Mouse (Mus musculus) myocyte (in vitro differentiated cells): ENCODE measurements at regions not wholly inside any gene's neighbourhood (a gene's known extent, or its start where the extent isn't known, plus 50 kb on each side); places are given as distances from the start of the nearest gene placed in this dataset.

Source experiments
- H3K27me3 ChIP-seq: one replicate; pipeline ENCODE4 v1.6.1; 2011; ENCODE audit not compliant: control insufficient read depth, insufficient read depth, insufficient read length
- H3K36me3 ChIP-seq: one replicate; pipeline ENCODE4 v1.6.1; 2011; ENCODE audit not compliant: control insufficient read depth, insufficient read depth
- H3K4me2 ChIP-seq: one replicate; pipeline ENCODE4 v1.6.1; 2011; ENCODE audit warnings: low read depth, control low read depth
- H3K4me3 ChIP-seq: one replicate; pipeline ENCODE4 v1.5.1; 2011; ENCODE audit warnings: mild to moderate bottlenecking, control low read depth, moderate library complexity
- H3K79me2 ChIP-seq: one replicate; pipeline ENCODE4 v1.6.1; 2011; ENCODE audit not compliant: control insufficient read depth, insufficient read depth
- H3ac ChIP-seq: one replicate; pipeline ENCODE4 v1.6.1; 2011; ENCODE audit not compliant: control insufficient read depth, insufficient read length
- CEBPB ChIP-seq: IDR thresholded peaks from 2 replicates; pipeline ENCODE4 v1.6.1; 2011; ENCODE audit warnings: mild to moderate bottlenecking, moderate library complexity; ENCODE audit not compliant: poor library complexity, insufficient read depth, severe bottlenecking
- E2F4 ChIP-seq: IDR thresholded peaks from one replicate; pipeline ENCODE4 v1.6.1; 2011; ENCODE audit warnings: mild to moderate bottlenecking, control low read depth, moderate library complexity; ENCODE audit not compliant: insufficient read depth
- MAX ChIP-seq: IDR thresholded peaks from one replicate; pipeline ENCODE4 v1.6.1; 2011; ENCODE audit warnings: low read depth, mild to moderate bottlenecking, control low read depth
- MYOD1 ChIP-seq, 3 experiments: IDR thresholded peaks; one replicate each; pipeline ENCODE4 v1.6.1; 2011; ENCODE audit warnings: control low read depth in 2 of 3, low read depth in 2 of 3, mild to moderate bottlenecking in 2 of 3, moderate library complexity in 1 of 3; ENCODE audit not compliant: insufficient read length in 2 of 3, control insufficient read depth in 1 of 3
- MYOG ChIP-seq, 3 experiments: IDR thresholded peaks; one replicate each; pipeline ENCODE4 v1.6.1; 2011; ENCODE audit warnings: control low read depth in 2 of 3, low read depth in 2 of 3, mild to moderate bottlenecking in 2 of 3; ENCODE audit not compliant: insufficient read length in 2 of 3, control insufficient read depth in 1 of 3, insufficient read depth in 1 of 3
- POLR2A ChIP-seq: IDR thresholded peaks from one replicate; pipeline ENCODE4 v1.6.1; 2011; ENCODE audit warnings: low read depth, mild to moderate bottlenecking, control low read depth, moderate library complexity; ENCODE audit not compliant: insufficient read length
- POLR2AphosphoS2 ChIP-seq: IDR thresholded peaks from one replicate; pipeline ENCODE4 v1.6.1; 2011; ENCODE audit warnings: low read depth, control low read depth; ENCODE audit not compliant: insufficient read length
- REST ChIP-seq: IDR thresholded peaks from one replicate; pipeline ENCODE4 v1.6.1; 2011; ENCODE audit warnings: mild to moderate bottlenecking, control low read depth, moderate library complexity; ENCODE audit not compliant: insufficient read depth, insufficient read length
- SRF ChIP-seq: IDR thresholded peaks from one replicate; pipeline ENCODE4 v1.6.1; 2011; ENCODE audit warnings: low read depth; ENCODE audit not compliant: control insufficient read depth, insufficient read length
- TCF12 ChIP-seq: IDR thresholded peaks from one replicate; pipeline ENCODE4 v1.6.1; 2011; ENCODE audit warnings: mild to moderate bottlenecking, control low read depth; ENCODE audit not compliant: poor library complexity, insufficient read depth, severe bottlenecking
- TCF3 ChIP-seq: IDR thresholded peaks from one replicate; pipeline ENCODE4 v1.6.1; 2011; ENCODE audit warnings: low read depth, control low read depth; ENCODE audit not compliant: insufficient read length
- USF1 ChIP-seq: IDR thresholded peaks from one replicate; pipeline ENCODE4 v1.6.1; 2011; ENCODE audit warnings: low read depth, mild to moderate bottlenecking, control low read depth, moderate library complexity

DNA sequence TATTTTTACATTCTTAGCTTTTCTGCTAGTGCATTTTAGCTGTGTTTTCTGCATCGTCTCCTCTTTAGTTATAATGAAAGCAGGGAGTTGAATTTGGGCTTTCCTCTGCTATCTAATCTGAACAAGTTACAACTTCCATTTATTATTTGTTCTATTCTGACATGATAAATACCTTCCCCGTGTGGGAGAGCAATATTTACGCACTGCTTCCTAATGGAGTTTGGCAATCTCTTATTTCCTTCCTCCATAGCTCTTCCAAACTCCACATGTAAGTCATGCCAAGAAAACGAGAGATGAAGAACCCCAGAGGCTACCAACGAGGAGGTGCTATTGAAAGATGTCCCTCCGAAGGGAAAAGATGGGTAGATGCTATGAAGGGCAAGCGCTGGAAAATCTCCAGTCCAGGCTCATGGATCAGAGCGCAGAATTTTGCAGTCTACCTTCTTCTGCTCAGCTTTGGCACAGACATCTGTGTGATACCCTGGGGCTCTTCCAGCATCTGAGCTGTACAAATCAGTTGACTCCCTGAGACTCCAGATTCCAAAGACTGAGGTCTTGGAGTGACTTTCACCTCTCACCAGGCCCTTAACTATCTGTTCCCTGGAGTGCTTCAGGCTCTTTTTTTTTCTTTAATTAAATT is 167.4 kb upstream of the Tgfbr2 start:
- Histone ChIP-seq H3K4me2 (peak overlapping the region; percentile 28), H3K4me3 (no peak overlapping the region), H3K27me3 (no peaks in the 10 kb centered on the region), H3K79me2 (no peaks in the 10 kb centered on the region), H3ac (no peak overlapping the region), H3K36me3 (no peaks in the 10 kb centered on the region)
- TF ChIP-seq E2F4, result no peak
- no peak for TF ChIP-seq TCF12
- no peak for TF ChIP-seq REST
- no peak for TF ChIP-seq SRF
- no peak for TF ChIP-seq MYOG (IDR thresholded peaks at IDR 0.05; ENCODE audit: control insufficient read depth in 1 of 3, insufficient read depth in 1 of 3, insufficient read length in 2 of 3, low read depth in 2 of 3)
- no peak for TF ChIP-seq USF1
- no peak for TF ChIP-seq TCF3
- no peak for TF ChIP-seq POLR2AphosphoS2
- TF ChIP-seq CEBPB, result no peak
- TF ChIP-seq MYOD1 (IDR thresholded peaks at IDR 0.05; ENCODE audit: control insufficient read depth in 1 of 3, insufficient read length in 2 of 3, low read depth in 2 of 3), result no peak
- TF ChIP-seq MAX, result no peak
- no peak for TF ChIP-seq POLR2A

DNA sequence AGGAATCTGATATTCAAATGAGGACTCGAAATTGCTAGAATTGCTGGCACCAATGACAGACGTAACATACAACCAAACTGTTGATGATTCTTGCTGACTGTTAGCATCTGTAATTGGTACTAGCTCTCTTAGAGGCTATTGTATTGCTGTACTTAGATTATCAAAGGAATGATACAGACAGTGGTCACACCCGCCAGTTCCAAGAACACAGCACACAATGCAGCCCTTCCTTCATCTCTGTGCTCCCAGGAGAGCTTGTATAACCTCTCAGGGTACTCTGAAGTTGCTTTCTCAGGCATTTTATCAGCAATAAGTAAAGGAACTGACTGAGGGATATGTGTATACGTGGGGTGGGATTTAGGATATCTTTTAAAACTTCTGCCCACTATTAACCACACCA is 166.8 kb upstream of the Tgfbr2 start:
- Histone ChIP-seq H3K4me2 (peak overlapping the region; percentile 28), H3K36me3 (no peaks in the 10 kb centered on the region), H3K27me3 (no peaks in the 10 kb centered on the region), H3K79me2 (no peaks in the 10 kb centered on the region), H3K4me3 (no peak overlapping the region), H3ac (no peak overlapping the region)
- TF ChIP-seq E2F4, result no peak
- no peak for TF ChIP-seq CEBPB
- no peak for TF ChIP-seq MYOD1 (IDR thresholded peaks at IDR 0.05; ENCODE audit: control insufficient read depth in 1 of 3, insufficient read length in 2 of 3, low read depth in 2 of 3)
- no peak for TF ChIP-seq TCF3
- no peak for TF ChIP-seq REST
- TF ChIP-seq USF1, result no peak
- TF ChIP-seq POLR2AphosphoS2, result no peak
- no peak for TF ChIP-seq TCF12

DNA sequence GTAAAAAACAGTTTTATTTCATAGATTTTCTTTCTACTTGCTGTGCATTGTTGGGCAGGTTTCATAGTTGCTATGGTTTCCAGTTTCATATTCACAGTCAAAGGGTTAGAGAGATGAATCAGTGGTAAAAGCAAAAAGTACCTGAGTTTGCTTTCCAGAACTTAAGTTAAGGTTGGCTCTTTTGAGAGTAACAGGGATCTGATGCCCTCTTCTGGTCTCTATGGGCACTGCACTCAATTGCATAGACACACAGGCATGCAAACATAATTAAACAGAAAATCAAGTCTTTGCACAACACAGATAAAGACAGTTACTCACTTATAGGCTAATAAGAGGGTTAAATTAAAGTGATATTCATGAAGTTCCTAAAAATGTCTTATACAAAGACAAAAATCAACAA is 165.8 kb upstream of the Tgfbr2 start:
- no peaks in the 10 kb centered on the region for H3K27me3 ChIP-seq
- H3ac ChIP-seq, result no peak overlapping the region
- H3K4me3 ChIP-seq, result no peak overlapping the region
- no peaks in the 10 kb centered on the region for H3K79me2 ChIP-seq
- H3K36me3 ChIP-seq, result no peaks in the 10 kb centered on the region
- no peak for TF ChIP-seq POLR2AphosphoS2
- no peak overlapping the region for H3K4me2 ChIP-seq

DNA sequence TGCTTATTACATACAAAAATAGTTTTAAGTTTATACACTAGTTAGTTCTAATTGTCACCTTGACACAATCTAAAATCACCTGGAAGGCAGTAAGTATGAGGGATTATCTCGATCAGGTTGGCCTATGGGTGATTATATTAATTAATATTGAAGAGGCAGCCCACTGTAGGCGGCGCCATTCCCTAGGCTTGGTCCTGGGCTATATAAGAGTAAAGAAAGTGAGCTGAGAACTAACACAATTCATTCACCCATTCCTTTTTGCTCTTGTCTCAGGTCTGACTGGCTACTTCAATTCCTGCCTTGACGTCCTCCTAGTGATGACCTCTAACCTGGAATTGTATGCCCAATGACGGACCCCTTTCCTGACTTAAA is 163.6 kb upstream of the Tgfbr2 start:
- H3ac ChIP-seq, result no peak overlapping the region
- no peaks in the 10 kb centered on the region for H3K27me3 ChIP-seq
- TF ChIP-seq POLR2A (no peak), POLR2AphosphoS2 (no peak), TCF3 (no peak), E2F4 (no peak), MYOD1 (IDR thresholded peaks at IDR 0.05; ENCODE audit: control insufficient read depth in 1 of 3, insufficient read length in 2 of 3, low read depth in 2 of 3) (no peak)
- H3K36me3 ChIP-seq, result no peaks in the 10 kb centered on the region
- H3K4me2 ChIP-seq, result no peak overlapping the region
- H3K79me2 ChIP-seq, result no peaks in the 10 kb centered on the region
- no peak overlapping the region for H3K4me3 ChIP-seq

DNA sequence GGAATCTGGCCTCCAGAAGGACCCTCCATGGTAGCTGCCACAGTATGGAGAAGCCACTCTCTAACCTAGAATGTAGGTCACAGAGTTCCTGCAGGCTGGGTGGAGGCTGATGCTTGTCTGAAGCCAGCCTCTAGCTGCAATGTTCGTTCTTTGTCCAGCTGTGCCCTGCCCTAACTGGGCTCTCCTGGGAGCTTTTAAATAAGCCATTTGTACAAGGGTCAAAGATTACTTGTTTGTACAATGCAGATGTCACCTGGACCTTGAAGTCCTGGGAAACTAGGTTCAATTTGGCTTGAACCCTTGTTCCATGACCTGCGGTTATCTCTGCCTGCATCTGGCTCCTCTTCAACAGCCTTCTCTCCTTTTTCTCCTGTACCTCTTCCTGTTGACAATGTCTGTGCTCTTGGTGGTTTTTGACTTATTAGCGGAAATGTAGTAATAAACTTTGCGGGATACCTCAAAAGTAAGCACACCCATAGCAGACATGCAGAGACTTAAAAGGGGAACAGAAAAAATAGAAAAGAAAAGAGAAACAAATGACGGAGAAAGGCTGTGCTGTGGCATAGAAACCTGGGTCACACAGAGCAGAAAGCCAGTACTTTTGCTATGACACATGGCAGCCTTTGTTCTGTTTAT is 163.1 kb upstream of the Tgfbr2 start:
- no peak for TF ChIP-seq POLR2A
- no peak for TF ChIP-seq E2F4
- no peak for TF ChIP-seq MAX
- no peak for TF ChIP-seq MYOD1 (IDR thresholded peaks at IDR 0.05; ENCODE audit: control insufficient read depth in 1 of 3, insufficient read length in 2 of 3, low read depth in 2 of 3)
- no peak for TF ChIP-seq TCF3
- no peak for TF ChIP-seq MYOG (IDR thresholded peaks at IDR 0.05; ENCODE audit: control insufficient read depth in 1 of 3, insufficient read depth in 1 of 3, insufficient read length in 2 of 3, low read depth in 2 of 3)
- TF ChIP-seq POLR2AphosphoS2, result no peak
- H3K79me2 ChIP-seq, result no peaks in the 10 kb centered on the region
- H3K27me3 ChIP-seq, result no peaks in the 10 kb centered on the region
- no peak overlapping the region for H3K4me3 ChIP-seq
- H3K4me2 ChIP-seq, result no peak overlapping the region
- no peaks in the 10 kb centered on the region for H3K36me3 ChIP-seq
- H3ac ChIP-seq, result no peak overlapping the region
